Mouse (Mus musculus): ENCODE measurements around the gene Shisa8. TPM values are rescaled to one million over a fixed set of nuclear protein-coding genes. Genes with fewer than 3 reads are reported as not detected.

Gene Shisa8
- total RNA-seq, 2 experiments from 2014 or later = 0.52 to 0.95 TPM

DNA sequence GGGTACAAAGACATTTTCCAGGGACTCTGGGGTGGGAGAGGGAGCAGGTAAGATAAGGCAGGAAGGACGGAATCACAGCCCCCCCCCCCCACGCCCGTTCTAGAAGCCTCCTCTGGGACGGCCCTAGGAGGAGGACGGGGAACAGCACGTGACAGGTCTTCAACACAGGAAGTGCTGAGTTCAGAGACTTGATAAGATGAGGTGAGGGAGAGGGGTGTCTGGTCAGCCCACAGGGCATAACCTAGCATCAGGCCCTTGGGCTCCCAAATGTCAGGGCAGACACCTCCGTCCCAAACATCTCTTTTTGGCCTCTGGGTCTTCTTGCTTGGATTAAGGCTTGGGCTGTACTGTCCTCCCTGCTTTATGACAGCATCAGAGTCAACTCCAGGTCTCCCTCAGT is 10.6 kb upstream of the Shisa8 start:
- DNase-seq = no peak

- no peak for DNase-seq
Measured at GRCm38 (mm10) chr15:82221104-82221860, 8.7 kb upstream of the Shisa8 start.

DNA sequence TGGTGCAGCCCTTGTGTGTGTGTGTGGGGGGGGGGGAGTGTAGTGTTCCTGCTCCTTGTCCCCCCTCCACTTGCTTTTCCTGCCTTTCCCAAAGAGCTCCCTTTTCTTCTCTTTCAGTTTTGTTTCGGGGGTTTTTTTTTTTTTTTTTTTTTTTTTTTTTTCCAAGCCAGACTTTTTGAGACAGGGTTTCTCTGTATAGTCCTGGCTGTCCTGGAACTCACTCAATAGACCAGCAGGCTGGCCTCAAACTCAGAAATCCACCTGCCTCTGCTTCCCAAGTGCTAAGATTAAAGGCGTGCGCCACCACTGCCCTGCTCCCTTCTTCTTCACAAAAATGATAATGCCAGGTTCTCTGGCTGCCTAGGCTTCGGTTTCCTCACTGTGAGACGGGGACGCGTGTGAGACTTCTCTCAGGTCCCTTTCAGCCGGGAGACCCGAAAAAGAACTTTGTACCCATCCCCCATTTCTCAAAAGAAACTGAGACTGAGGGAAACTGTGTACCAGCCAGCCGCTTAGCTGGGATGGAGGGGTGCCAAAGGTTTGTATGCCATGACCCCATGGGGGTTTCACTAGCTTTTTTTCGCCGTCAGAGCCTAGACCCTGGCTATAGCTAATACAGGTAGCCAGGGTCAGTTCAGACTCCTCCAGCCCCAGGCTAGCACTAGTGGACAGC is 7.5 kb upstream of the Shisa8 start:
- no peak for DNase-seq

GRCm38 (mm10) chr15:82218778-82219666 is 6.4 kb upstream of the Shisa8 start:
- no peak for DNase-seq

DNA sequence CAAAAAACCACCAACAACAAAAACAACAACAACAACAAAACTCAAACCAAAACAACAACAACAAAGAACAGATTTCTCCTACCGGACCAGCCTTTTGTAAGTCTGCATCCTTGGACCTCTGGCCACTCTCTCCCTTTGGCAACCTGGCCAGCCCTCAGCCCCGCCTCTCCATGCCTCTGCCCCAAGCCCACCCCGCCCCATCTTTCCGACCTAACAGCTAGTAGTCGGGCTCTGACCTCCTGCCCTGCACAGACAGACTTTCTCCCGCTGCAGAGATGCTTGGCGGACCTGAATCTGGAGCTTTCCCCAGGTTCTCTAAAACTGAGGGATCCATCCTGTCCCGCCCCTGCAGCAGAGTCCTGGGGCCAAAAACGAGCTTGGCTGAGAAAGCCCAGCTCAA is 5.4 kb upstream of the Shisa8 start:
- DNase-seq = no peak

DNA sequence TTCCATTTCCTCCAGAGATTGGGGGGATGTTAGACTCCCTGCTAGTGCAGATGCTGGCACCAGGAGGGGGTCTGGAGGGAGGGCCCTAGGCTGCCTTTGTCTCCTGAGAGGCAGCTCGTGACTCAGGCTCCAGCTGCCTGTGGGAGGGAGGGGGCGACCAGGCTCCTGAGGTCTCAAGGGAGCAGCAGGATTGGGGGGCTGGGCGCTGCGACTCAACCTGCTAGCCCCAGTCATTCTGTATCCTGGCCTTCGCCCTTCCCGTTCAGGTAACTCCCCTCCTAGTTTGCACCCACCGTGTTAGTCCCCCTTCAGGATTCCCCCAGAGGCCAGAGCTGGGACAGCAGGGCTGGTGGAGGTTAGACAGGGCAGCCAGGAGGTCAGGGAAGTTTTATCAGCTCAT is 4.4 kb upstream of the Shisa8 start:
- no peak for DNase-seq

DNA sequence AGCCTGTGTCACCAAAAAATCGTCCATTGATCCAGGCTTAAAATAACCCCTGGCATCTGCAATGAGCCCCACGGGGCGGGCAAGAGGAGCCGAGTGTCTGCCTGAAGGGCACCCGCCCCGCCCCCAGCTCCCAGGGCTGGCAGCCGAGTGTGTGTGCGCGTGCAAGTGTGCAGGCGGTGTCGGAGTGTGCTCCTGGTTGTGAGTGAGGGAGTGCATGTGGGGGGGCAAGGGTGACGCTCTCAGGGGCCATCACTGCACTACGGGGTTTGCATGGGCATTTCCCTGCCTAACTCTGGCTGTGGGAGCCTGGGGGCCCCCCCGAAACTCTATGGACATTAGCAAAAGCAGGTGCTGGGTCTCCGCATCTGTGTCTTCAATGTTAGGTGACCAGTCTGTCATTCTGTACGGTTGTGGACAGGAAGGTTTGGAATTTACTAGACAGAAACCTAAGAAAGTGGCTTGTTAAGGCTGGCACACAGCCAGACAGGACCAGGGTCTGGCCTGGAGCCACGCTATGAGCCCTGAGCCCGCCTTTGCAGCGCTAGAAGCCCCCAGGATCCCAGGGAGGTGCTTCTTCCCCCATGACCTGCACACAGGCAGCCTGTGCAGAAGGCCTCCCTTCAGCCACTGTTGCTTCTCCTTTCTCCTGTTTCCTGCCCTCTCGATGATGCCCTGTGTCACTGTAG is 3.7 kb upstream of the Shisa8 start:
- no peak for DNase-seq

DNA sequence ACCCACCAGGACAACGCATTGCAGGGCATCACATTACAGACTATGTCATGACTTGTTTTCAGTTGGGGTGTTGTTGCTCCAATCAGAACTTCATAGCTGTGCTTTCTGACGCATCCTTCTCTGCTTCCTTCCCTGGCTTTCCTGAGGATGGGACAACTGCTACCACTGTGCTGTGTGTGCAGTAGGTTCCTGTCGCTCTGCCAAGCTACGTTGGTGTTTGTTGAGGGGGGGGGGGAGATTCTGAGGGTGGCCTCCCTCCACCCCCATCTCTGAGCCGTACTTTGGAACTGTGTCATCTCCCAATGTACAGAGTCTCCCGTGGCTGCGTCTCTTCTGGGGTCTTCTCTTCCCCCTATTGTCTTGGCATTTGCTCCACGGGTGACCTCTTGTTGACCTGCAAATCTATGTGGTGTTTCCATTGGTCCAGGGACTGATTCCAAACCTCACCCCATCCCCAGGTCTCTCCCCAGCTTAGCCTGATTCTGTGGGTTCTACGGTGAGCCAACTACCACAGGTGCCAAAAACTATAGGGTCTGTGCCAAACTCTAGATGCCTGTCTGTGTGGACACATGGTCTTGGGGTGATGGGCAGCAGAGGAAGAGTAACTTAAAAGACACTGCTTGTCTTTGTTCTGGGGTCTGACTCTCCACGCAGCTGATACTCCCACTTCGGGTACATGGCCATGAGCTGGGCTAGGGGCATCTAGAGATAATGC is 2.9 kb upstream of the Shisa8 start:
- no peak for DNase-seq

GRCm38 (mm10) chr15:82213222-82213621 is 607 bp upstream of the Shisa8 start:
- DNase-seq = no peak

GRCm38 (mm10) chr15:82211911-82212751 is 484 bp downstream of the Shisa8 start:
- peak; percentile 58 for DNase-seq

DNA sequence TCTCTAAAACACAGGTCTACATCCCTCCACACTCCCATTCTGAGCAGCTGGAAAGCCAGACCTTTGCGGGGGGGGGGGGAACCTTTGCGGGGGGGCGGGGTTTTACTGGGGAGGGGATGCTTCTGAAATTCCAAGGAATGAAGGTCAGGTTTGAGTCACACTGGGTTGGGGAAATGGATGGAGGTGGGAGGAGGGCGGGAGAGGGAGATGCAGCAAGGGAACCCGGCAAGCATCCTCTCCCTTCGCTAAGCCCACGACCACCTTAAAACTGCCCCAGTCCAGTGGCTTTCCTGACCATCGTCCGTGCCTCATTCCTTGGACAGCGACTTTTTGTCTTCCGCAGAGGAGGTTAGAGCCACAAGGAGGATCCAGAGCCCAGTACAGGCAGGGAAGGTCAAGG is 1.3 kb downstream of the Shisa8 start:
- no peak for DNase-seq

GRCm38 (mm10) chr15:82210801-82211200 is 1.8 kb downstream of the Shisa8 start:
- no peak for DNase-seq

DNA sequence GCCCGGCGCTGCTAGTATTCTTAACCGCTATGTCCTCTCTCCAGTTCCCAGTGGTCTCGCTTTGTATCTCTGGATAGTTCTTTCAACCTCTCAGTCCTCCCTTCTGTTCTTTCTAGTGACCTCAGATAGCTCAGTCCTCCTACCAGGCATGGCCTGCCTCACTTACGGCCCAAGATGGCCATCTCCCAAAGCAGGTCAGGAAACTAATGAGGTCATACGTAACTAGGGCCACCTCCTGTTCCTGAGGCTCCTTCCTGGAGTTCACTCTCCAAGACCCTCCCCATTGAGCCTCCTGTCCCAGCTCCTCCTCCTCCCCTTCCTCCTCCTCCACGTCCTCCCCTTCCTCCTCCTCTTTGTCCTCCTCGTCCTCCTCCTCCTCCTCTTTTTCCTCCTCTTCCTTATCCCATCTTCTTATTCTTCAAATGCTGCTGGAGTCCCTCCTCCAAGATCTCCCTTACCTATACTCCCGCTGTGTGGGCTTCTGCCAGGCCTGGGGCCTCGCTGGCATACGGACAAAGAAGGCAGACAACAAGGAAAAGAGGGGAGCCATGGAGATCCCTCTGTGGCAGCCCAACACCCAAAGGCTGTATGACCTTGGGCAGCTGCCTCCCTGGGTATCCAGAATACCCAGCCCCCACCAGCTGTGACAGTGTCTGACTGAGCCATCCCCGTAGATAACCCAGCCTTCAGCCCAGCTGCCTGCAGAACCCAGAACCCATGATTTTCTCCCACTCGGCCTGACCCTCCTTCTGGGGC is 3.1 kb downstream of the Shisa8 start:
- DNase-seq = no peak

DNA sequence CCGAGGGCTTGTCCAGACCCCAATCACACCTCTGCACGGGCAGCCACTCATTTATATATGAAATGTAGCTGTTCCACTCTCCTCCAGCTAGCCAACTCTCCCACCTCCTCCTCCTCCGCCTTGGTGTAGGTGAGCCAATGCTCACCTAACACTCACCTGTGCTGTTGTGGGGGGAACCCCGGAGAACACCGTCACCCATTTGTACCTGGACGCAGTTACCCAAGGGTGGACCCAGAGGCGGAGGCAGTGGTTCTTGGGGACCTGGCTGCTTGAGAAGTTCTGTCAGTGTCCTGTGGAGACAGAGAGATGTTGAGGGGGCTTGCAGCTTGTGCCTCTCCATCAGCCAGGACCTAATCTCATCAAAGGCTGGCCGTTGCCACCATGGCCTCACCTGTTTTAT is 4.3 kb downstream of the Shisa8 start:
- no peak for DNase-seq

- DNase-seq = no peak
Measured at GRCm38 (mm10) chr15:82207504-82208219, 5.0 kb downstream of the Shisa8 start.

- no peak for DNase-seq
Measured at GRCm38 (mm10) chr15:82207105-82207459, 5.5 kb downstream of the Shisa8 start.

- DNase-seq = peak; percentile 87
Measured at GRCm38 (mm10) chr15:82206365-82207104, 6.1 kb downstream of the Shisa8 start.

- DNase-seq = no peak
Measured at GRCm38 (mm10) chr15:82204680-82205371, 7.8 kb downstream of the Shisa8 start.

All from heart, postnatal 4 days (tissue).